Mouse (Mus musculus): Measurements from ENCODE around the gene Cd55. TPM values are rescaled to one million over a fixed set of nuclear protein-coding genes. Genes with fewer than 3 reads are reported as not detected.
"Not testable (repeated sequence)": the region's sequence is repeated elsewhere in the genome, so short reads cannot be mapped to it uniquely, and the experiment has no call there.

Gene Cd55
- polyA plus RNA-seq, 1 experiment from 2014 or later = 12.4 TPM

- Histone ChIP-seq H3K4me1 (peaks cover 3% of the 10 kb centered on the region; the same call in 1 of the 2 replicates), H3K27me3 (ENCODE audit: insufficient read depth, poor library complexity, severe bottlenecking) (no peaks in the 10 kb centered on the region)
- 81% methylated on average over 4 of the region's 4 CpGs for WGBS
These were observed 7.5 kb upstream of the Cd55 start for GRCm38 (mm10) chr1:130470074-130470473.

DNA sequence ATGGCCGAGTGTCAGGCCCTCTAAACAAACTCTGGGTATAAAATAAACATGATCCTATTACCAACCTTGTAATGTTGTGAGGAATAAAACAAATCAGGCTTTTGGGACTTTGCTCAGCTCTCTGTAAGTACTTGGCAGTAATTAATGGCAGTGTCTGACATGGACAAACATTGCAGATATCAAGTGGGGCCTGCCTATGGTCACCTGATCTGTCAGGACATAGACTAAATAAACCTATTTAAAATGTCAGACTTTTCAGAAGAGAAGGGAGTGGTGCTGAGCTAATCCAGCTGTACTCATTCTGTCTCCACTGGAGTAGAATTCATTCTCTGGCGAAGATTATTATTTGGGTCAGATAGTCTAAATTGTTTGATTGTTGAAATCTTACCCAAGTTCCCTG is 4.9 kb upstream of the Cd55 start:
- H3K4me1 ChIP-seq = 0 out of 2 replicates have a peak, but pooled peaks cover 5% of the 10 kb centered on the region
- no peaks in the 10 kb centered on the region for H3K9me3 ChIP-seq
- no peaks in the 10 kb centered on the region for H3K27me3 ChIP-seq (ENCODE audit: insufficient read depth, poor library complexity, severe bottlenecking)
- WGBS = 58% methylated on average over 2 of the region's 2 CpGs
- H3K36me3 ChIP-seq = no peaks in the 10 kb centered on the region
- H3K4me3 ChIP-seq = no peak overlapping the region
- no peak for DNase-seq (ENCODE audit: low spot score)
- no peak overlapping the region for H3K27ac ChIP-seq

More at GRCm38 (mm10) chr1:130470074-130470473, 7.5 kb upstream of the Cd55 start:
- Histone ChIP-seq H3K4me3 (no peak overlapping the region), H3K9me3 (no peaks in the 10 kb centered on the region), H3K27ac (no peak overlapping the region), H3K36me3 (no peaks in the 10 kb centered on the region)
- DNase-seq (ENCODE audit: low spot score) = no peak

DNA sequence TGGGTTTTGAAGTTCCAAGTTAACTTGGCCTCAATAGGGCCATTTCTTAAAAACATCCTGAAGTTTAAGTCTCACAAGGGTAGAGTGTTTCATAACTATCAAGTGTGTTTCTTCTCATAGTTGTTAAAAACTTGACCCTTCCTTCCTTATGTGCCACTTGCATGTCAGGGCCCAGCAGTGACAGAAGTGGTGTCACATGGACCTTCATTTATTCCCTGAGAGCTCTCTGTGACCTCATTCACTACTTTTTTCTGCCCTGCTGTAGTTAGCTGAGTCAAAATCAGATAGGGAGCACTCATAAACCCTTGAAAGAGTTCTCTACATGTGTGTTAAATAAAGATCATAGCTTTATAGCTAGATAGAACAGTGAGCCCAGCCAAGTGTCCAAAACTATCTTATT is 1.6 kb upstream of the Cd55 start:
- no peak overlapping the region for H3K4me3 ChIP-seq
- no peaks in the 10 kb centered on the region for H3K27me3 ChIP-seq (ENCODE audit: insufficient read depth, poor library complexity, severe bottlenecking)
- 0 out of 2 replicates have a peak, but pooled peaks cover 5% of the 10 kb centered on the region for H3K4me1 ChIP-seq
- H3K36me3 ChIP-seq = no peaks in the 10 kb centered on the region
- H3K9me3 ChIP-seq = no peaks in the 10 kb centered on the region
- no peak overlapping the region for H3K27ac ChIP-seq
- DNase-seq (ENCODE audit: low spot score) = no peak

DNA sequence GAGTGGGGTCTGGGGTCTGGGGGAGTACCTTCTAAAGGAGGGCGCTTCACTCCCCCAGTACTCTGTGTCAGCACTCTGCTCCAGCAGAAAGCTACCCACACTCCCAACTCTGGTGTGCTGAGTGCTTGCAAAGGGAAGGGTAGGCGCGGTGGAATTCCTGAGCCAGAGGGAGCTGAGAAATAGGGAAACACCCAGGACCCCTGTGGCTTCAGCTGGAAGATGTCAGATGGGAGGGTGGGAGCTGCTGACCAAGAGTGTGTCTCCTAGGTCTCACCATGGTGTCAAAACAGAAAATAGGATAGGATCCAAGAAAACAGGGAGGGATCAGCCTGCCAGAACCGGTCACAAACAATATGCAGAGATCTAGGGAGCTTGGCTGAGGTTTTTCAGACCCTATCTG is 323 bp upstream of the Cd55 start:
- DNase-seq (ENCODE audit: low spot score) = no peak

DNA sequence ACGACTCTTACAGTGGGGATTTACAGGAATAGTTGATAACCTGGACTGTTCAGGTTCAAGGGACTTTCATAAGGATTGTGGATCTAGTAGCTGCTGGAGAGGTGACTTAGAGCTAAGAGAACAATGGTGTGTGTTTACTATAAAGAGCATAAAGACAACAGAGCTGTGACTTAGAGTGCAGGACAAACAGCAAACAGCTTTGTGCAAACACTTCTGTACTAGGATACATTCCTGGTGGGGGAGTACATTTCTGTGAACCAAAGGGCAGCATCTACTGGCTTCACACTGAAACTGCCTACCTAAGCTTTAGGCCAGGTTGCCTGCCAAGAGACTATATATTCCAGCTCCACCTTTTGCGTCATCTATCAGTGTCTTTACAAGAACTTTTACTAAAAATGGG is 7.4 kb downstream of the Cd55 start:
- Histone ChIP-seq H3K27me3 (ENCODE audit: insufficient read depth, poor library complexity, severe bottlenecking) (no peaks in the 10 kb centered on the region), H3K9me3 (no peaks in the 10 kb centered on the region), H3K36me3 (no peaks in the 10 kb centered on the region), H3K4me3 (no peak overlapping the region), H3K4me1 (no peaks in the 10 kb centered on the region), H3K27ac (no peak overlapping the region)
- no peak for DNase-seq (ENCODE audit: low spot score)
- WGBS = 79% methylated on average over 2 of the region's 2 CpGs

More for the DNA sequence above, 323 bp upstream of the Cd55 start:
- Histone ChIP-seq H3K9me3 (no peaks in the 10 kb centered on the region), H3K4me1 (0 out of 2 replicates have a peak, but pooled peaks cover 5% of the 10 kb centered on the region), H3K36me3 (no peaks in the 10 kb centered on the region), H3K4me3 (peak overlapping the region; percentile 68), H3K27me3 (ENCODE audit: insufficient read depth, poor library complexity, severe bottlenecking) (no peaks in the 10 kb centered on the region), H3K27ac (peak overlapping the region; percentile 76)
- 4% methylated on average over 4 of the region's 4 CpGs for WGBS

DNA sequence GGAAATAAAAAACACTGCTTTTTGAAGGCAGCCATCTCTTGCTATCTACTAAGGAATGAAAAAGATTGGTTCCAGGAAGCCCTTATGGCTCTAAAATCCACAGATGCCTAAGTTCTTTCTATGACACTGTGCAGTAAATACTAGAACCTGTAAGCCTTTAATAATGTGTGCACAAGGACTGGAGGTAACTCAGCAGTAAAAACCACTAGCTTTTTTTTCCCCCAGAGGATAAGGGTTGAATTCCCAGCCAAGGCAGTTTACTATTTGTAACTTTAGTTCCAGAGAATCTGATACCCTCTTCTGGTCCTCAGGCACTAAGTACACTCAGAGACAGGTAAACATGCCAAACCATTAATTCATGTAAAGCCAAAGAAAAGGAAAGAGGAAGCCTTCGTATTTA is 19.6 kb downstream of the Cd55 start:
- WGBS = 85% methylated on average over 1 of the region's 1 CpGs
- H3K4me1 ChIP-seq; DNase-seq (ENCODE audit: low spot score); H3K27ac ChIP-seq; H3K27me3 ChIP-seq (ENCODE audit: insufficient read depth, poor library complexity, severe bottlenecking); H3K9me3 ChIP-seq; H3K4me3 ChIP-seq; H3K36me3 ChIP-seq: not testable (repeated sequence)

DNA sequence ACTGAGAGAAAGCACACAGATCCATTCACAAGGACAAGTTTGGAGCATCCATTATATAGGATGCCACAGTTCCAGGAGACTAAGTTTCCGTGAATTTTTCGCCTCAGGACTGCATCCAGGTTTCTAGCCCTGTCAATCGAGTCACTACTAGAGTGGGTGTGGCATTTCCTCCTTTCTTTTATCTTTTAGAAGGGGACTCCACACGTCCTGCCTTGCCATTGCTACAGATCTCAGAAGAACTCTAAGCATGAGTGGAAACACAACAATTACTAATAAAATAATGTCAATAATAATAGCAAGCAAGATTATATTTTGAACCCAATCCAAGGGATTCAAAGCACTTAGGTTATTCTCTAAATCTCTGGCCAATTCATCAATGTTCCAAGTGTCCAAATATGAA is 31.6 kb downstream of the Cd55 start:
- Histone ChIP-seq H3K4me1 (no peaks in the 10 kb centered on the region), H3K9me3 (no peaks in the 10 kb centered on the region)
- WGBS = 63% methylated on average over 4 of the region's 4 CpGs

DNA sequence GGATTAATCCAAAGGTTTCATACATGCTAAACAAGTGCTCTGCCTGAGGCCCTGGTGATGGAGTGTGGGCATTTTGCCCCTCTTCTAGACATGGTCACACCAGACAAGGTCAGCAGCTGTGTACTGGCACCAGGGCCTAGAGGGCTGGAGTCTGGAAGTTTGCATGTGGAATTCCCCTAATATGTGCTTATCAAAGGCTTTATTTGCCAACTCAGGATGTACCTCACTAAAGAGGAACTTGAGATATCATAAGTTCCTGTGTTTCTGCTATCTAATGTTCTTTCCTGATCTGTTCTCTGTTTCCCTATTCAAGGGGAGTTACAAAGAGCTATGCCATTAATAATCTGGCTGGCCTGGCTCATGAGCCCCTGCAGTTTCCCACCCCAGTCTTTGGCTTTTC is 33.9 kb downstream of the Cd55 start:
- H3K4me1 ChIP-seq; H3K36me3 ChIP-seq; DNase-seq (ENCODE audit: low spot score); H3K4me3 ChIP-seq; H3K27ac ChIP-seq; H3K27me3 ChIP-seq (ENCODE audit: insufficient read depth, poor library complexity, severe bottlenecking); H3K9me3 ChIP-seq: not testable (repeated sequence)

More for the DNA sequence above, 31.6 kb downstream of the Cd55 start:
- Histone ChIP-seq H3K27ac (no peak overlapping the region), H3K36me3 (no peaks in the 10 kb centered on the region), H3K4me3 (no peak overlapping the region), H3K27me3 (ENCODE audit: insufficient read depth, poor library complexity, severe bottlenecking) (no peaks in the 10 kb centered on the region)
- no peak for DNase-seq (ENCODE audit: low spot score)

- H3K4me3 ChIP-seq; DNase-seq (ENCODE audit: low spot score); H3K27me3 ChIP-seq (ENCODE audit: insufficient read depth, poor library complexity, severe bottlenecking); H3K27ac ChIP-seq; H3K4me1 ChIP-seq; H3K9me3 ChIP-seq; H3K36me3 ChIP-seq: not testable (repeated sequence)
- WGBS = 67% methylated on average over 3 of the region's 3 CpGs
These were observed 35.2 kb downstream of the Cd55 start for GRCm38 (mm10) chr1:130427175-130427853.

GRCm38 (mm10) chr1:130422664-130423111 is 39.9 kb downstream of the Cd55 start, which contains the start of gene Cd55b:
TSS of gene Cd55b (minus strand) at chr1:130423009.
- H3K9me3 ChIP-seq = no peaks in the 10 kb centered on the region
- peaks cover 6% of the 10 kb centered on the region for H3K4me1 ChIP-seq
- no peak for DNase-seq (ENCODE audit: low spot score)
- H3K27me3 ChIP-seq (ENCODE audit: insufficient read depth, poor library complexity, severe bottlenecking) = no peaks in the 10 kb centered on the region; the same call in 1 of the 2 replicates
- H3K4me3 ChIP-seq = peak within 1 kb of the TSS; percentile 33; the same call in 1 of the 2 replicates
- no peaks in the 10 kb centered on the region for H3K36me3 ChIP-seq
- H3K27ac ChIP-seq = no peak within 1 kb of the TSS
- 41% methylated on average over 18 of the region's 18 CpGs for WGBS

DNA sequence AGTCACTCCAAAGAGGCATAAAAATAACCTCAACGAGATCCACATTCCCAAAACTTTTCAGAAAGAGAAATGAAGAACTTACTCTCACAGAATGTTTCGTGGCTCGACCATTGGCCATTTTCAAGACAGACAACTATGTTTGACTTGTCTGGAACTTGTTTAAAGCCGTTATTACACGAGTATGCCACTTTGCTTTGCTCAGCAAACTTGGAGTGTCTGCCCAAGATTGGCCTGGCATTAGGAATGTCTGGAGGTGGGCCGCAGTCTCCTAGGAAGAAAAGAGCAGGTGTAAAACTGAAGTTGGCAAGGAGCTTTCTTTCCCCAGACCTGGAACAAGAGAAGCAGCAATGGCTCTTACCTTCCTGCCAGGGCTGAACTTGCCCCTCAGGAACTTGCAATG is 40.5 kb downstream of the Cd55 start:
- WGBS = no CpG with 5 or more reads among the region's 6 CpGs
- H3K4me3 ChIP-seq; H3K9me3 ChIP-seq; H3K36me3 ChIP-seq; H3K27ac ChIP-seq; H3K27me3 ChIP-seq (ENCODE audit: insufficient read depth, poor library complexity, severe bottlenecking); DNase-seq (ENCODE audit: low spot score); H3K4me1 ChIP-seq: not testable (repeated sequence)

DNA sequence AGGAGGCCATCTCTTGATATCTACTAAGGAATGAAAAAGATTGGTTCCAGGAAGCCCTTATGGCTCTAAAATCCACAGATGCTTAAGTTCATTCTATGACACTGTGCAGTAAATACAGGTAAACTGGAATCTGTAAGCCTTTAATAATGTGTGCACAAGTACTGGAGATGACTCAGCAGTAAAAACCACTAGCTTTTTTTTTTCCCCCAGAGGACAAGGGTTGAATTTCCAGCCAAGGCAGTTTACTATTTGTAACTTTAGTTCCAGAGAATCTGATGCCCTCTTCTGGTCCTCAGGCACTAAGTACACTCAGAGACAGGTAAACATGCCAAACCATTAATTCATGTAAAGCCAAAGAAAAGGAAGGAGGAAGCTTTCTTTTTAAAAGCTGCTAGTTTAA is 65.4 kb downstream of the Cd55 start:
- DNase-seq (ENCODE audit: low spot score); H3K36me3 ChIP-seq: not testable (repeated sequence)

More for the DNA sequence above, 65.4 kb downstream of the Cd55 start:
- not testable (repeated sequence) for H3K4me3 ChIP-seq; H3K27ac ChIP-seq; H3K27me3 ChIP-seq (ENCODE audit: insufficient read depth, poor library complexity, severe bottlenecking); H3K4me1 ChIP-seq; H3K9me3 ChIP-seq
